26 mouse cellular contexts compared by ENCODE assay signal in the genomic region with DNA sequence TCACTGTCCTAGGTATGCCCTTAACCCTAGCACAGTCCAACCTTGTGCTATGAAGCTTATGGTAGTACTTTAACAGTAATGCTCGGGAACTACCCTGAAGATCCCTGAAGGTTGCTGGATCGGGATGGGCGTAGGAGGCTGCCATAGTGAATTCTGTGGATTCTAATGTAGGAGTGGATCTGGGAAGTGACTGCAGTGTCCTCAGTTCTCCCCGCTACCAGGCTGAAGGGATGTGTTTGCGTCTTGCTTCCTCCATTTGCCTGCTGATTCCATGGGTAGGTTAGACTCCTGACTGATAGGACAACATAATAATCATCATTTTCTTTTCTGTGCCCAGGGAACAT. TPM values are rescaled to one million over a fixed set of nuclear protein-coding genes. Genes with fewer than 3 reads are reported as not detected.
DNase-seq lines count a peak whose midpoint lies in the region; ATAC-seq and TF ChIP-seq lines count a peak whose summit lies in the region.
"Had no signal": no experiment of that assay in that cellular context is flagged by ENCODE, and none has a peak within 500 bp of the region (broad histone marks: within the 10 kb centered on the region; RNA-seq: fewer than 3 reads in every experiment).

No protein-coding gene starts in this region.

- peaks cover 37% of the 10 kb centered on the region for H3K4me1 ChIP-seq in forebrain, embryonic 10.5 days
- H3K4me1 ChIP-seq in forebrain, embryonic 11.5 days (replicated peaks; ENCODE audit: control insufficient read depth, insufficient read depth, low read length) = 0 out of 2 replicates have a peak, but pooled peaks cover 1% of the 10 kb centered on the region
- H3K4me1 ChIP-seq in limb, embryonic 13.5 days = peaks cover 59% of the 10 kb centered on the region
- H3K4me1 ChIP-seq in small intestine, adult 2 months (ENCODE audit: control insufficient read depth, insufficient read depth, insufficient read length, low read length) = peaks cover 17% of the 10 kb centered on the region; the same call in 1 of the 2 replicates

- no peak overlapping the region for H3K4me2 ChIP-seq in forebrain, embryonic 11.5 days (ENCODE audit: low read depth, low read length, severe bottlenecking)
- no peak overlapping the region for H3K4me2 ChIP-seq in limb, embryonic 13.5 days (replicated peaks)
- H3K4me2 ChIP-seq: embryonic facial prominence, embryonic 13.5 days; forebrain, embryonic 15.5 days; hindbrain, embryonic 13.5 days had no signal

- peaks cover 18% of the 10 kb centered on the region for H3K36me3 ChIP-seq in forebrain, embryonic 10.5 days (replicated peaks)
- no peaks in the 10 kb centered on the region for H3K36me3 ChIP-seq in forebrain, embryonic 11.5 days (ENCODE audit: control insufficient read depth, insufficient read depth, low read length)
- H3K36me3 ChIP-seq in limb, embryonic 13.5 days = no peaks in the 10 kb centered on the region
- no peaks in the 10 kb centered on the region for H3K36me3 ChIP-seq in small intestine, adult 2 months (ENCODE audit: control insufficient read depth, insufficient read depth, low read length)
- H3K36me3 ChIP-seq: forebrain, embryonic 15.5 days; G1E; hindbrain, embryonic 13.5 days had no signal

- H3K9ac ChIP-seq in forebrain, embryonic 11.5 days (ENCODE audit: low read length) = no peak overlapping the region
- no peak overlapping the region for H3K9ac ChIP-seq in limb, embryonic 13.5 days
- H3K9ac ChIP-seq: embryonic facial prominence, embryonic 13.5 days; forebrain, embryonic 15.5 days; hindbrain, embryonic 13.5 days had no signal

- no peak overlapping the region for H3K4me3 ChIP-seq in forebrain, embryonic 10.5 days
- H3K4me3 ChIP-seq in forebrain, embryonic 11.5 days (ENCODE audit: low read depth, low read length) = no peak overlapping the region
- no peak overlapping the region for H3K4me3 ChIP-seq in left cerebral cortex, adult 2 months
- H3K4me3 ChIP-seq in limb, embryonic 13.5 days = no peak overlapping the region
- H3K4me3 ChIP-seq in small intestine, adult 2 months (ENCODE audit: low read depth, low read length) = no peak overlapping the region
- H3K4me3 ChIP-seq: embryonic facial prominence, embryonic 13.5 days; forebrain, embryonic 15.5 days; gastrocnemius, adult 2 months; heart, embryonic 10.5 days; hindbrain, embryonic 13.5 days had no signal

- no peak for ATAC-seq in forebrain, embryonic 11.5 days (replicated peaks; ENCODE audit: low FRiP score)
- no peak for ATAC-seq in limb, embryonic 13.5 days (ENCODE audit: low FRiP score, low read depth)
- no peak for ATAC-seq in granulocyte monocyte progenitor cell, adult 5-6 weeks (replicated peaks; ENCODE audit: poor library complexity, severe bottlenecking)
- ATAC-seq: forebrain, embryonic 15.5 days; hindbrain, postnatal 0 days had no signal

- H3K9me3 ChIP-seq in forebrain, embryonic 10.5 days = 0 out of 2 replicates have a peak, but pooled peaks cover 3% of the 10 kb centered on the region
- H3K9me3 ChIP-seq in forebrain, embryonic 11.5 days (ENCODE audit: control insufficient read depth, low read length) = no peaks in the 10 kb centered on the region
- H3K9me3 ChIP-seq in limb, embryonic 13.5 days = no peaks in the 10 kb centered on the region
- H3K9me3 ChIP-seq: embryonic facial prominence, embryonic 13.5 days; forebrain, embryonic 15.5 days; G1E; heart, embryonic 10.5 days; hindbrain, embryonic 13.5 days had no signal

- TF ChIP-seq CTCF in left cerebral cortex, adult 2 months (IDR thresholded peaks at IDR 0.05) = no peak
- TF ChIP-seq CTCF in small intestine, adult 2 months (IDR thresholded peaks at IDR 0.05; ENCODE audit: extremely low read depth, insufficient read length, insufficient replicate concordance, low read depth, low read length) = no peak

- 90% methylated on average over 5 of the region's 5 CpGs for WGBS in forebrain, embryonic 10.5 days
- 96% methylated on average over 5 of the region's 5 CpGs for WGBS in forebrain, embryonic 11.5 days
- 93% methylated on average over 5 of the region's 5 CpGs for WGBS in limb, embryonic 13.5 days
- WGBS in small intestine, adult 2 months = 97% methylated on average over 5 of the region's 5 CpGs

- H3K27ac ChIP-seq in forebrain, embryonic 10.5 days = 0 out of 2 replicates have a peak overlapping the region, but pooled peaks have one; percentile 0
- H3K27ac ChIP-seq in forebrain, embryonic 11.5 days (ENCODE audit: low read depth, low read length) = no peak overlapping the region
- peak overlapping the region; percentile 44; the same call in 1 of the 2 replicates for H3K27ac ChIP-seq in left cerebral cortex, adult 2 months
- peak overlapping the region; percentile 44 for H3K27ac ChIP-seq in limb, embryonic 13.5 days
- 0 out of 2 replicates have a peak overlapping the region, but pooled peaks have one; percentile 15 for H3K27ac ChIP-seq in small intestine, adult 2 months (ENCODE audit: insufficient read depth, low read depth, low read length)
- H3K27ac ChIP-seq: embryonic facial prominence, embryonic 13.5 days; forebrain, embryonic 15.5 days; heart, embryonic 10.5 days; hindbrain, embryonic 13.5 days; hindbrain, postnatal 0 days had no signal

- intact Hi-C loops in left cerebral cortex, adult 2 months (cut with DNase I) = no loop called here

- no peak for TF ChIP-seq POLR2A in small intestine, adult 2 months (IDR thresholded peaks at IDR 0.05; ENCODE audit: low read depth, low read length)

- no peak for DNase-seq in forebrain, embryonic 10.5 days (ENCODE audit: extremely low spot score, low spot score)
- no peak for DNase-seq in forebrain, embryonic 11.5 days (ENCODE audit: low spot score)
- DNase-seq in left cerebral cortex, adult 2 months (ENCODE audit: extremely low spot score in 1 of 2, low spot score in 2 of 2) = no peak
- no peak for DNase-seq in left cerebral cortex, adult 8-10 months (ENCODE audit: low spot score in 2 of 2)
- no peak for DNase-seq in Muller cell, postnatal 12 days (ENCODE audit: inconsistent ontology term)
- DNase-seq: B cell, adult 2 months; gastrocnemius, adult 2 months; gastrocnemius, postnatal 25 days; heart, adult 18-20 months; heart, postnatal 14 days had no signal

- H3K27me3 ChIP-seq in forebrain, embryonic 10.5 days (ENCODE audit: poor library complexity, severe bottlenecking) = no peaks in the 10 kb centered on the region
- no peaks in the 10 kb centered on the region for H3K27me3 ChIP-seq in forebrain, embryonic 11.5 days (ENCODE audit: control insufficient read depth, insufficient read depth, low read length)
- H3K27me3 ChIP-seq in limb, embryonic 13.5 days = no peaks in the 10 kb centered on the region
- no peaks in the 10 kb centered on the region for H3K27me3 ChIP-seq in small intestine, adult 2 months (ENCODE audit: control insufficient read depth, insufficient read depth, low read length)
- H3K27me3 ChIP-seq: embryonic facial prominence, embryonic 13.5 days; forebrain, embryonic 15.5 days; hindbrain, embryonic 13.5 days had no signal

RNA-seq across cellular contexts. Expression of gene Flnb, which starts 14.7 kb away (rescaled TPM):
- 22.9 and 24.2 TPM in 2 replicates for polyA plus RNA-seq in forebrain, embryonic 10.5 days (2016; fragmentation: Nextera tagmentation; extraction: Ambion mirVana)
- 23.2 and 27.2 TPM in 2 replicates for polyA plus RNA-seq in forebrain, embryonic 11.5 days (2014; fragmentation: Nextera tagmentation; extraction: Ambion mirVana)
- total RNA-seq in left cerebral cortex, adult 2 months (2021) = 10 to 100 TPM; 66.0 to 68.6 TPM
- total RNA-seq in left cerebral cortex, adult 8-10 months (2022) = 10 to 100 TPM; 27.6 to 79.3 (median 41.4) TPM
- 44.2 and 45.3 TPM in 2 replicates for polyA plus RNA-seq in limb, embryonic 13.5 days (2015; fragmentation: Nextera tagmentation; extraction: Ambion mirVana)
- polyA plus RNA-seq in small intestine, adult 2 months (2012; rRNA removed) = 28.6 and 54.8 TPM in 2 replicates
- 26.3 and 30.2 TPM in 2 replicates for total RNA-seq in granulocyte monocyte progenitor cell, adult 5-6 weeks (2014; fragmentation: Nextera tagmentation)
- 18.7 and 20.8 TPM in 2 replicates for total RNA-seq in granulocyte monocyte progenitor cell, adult 5-6 weeks (2017)

RNA-seq across cellular contexts. Expression of gene Gm26661, which starts 41.0 kb away (rescaled TPM):
- polyA plus RNA-seq in forebrain, embryonic 10.5 days (2016; fragmentation: Nextera tagmentation; extraction: Ambion mirVana) = not detected in 2 replicates
- polyA plus RNA-seq in forebrain, embryonic 11.5 days (2014; fragmentation: Nextera tagmentation; extraction: Ambion mirVana) = not detected in 2 replicates
- not detected for total RNA-seq in left cerebral cortex, adult 2 months (2021)
- total RNA-seq in left cerebral cortex, adult 8-10 months (2022) = not detected
- not detected in 2 replicates for polyA plus RNA-seq in limb, embryonic 13.5 days (2015; fragmentation: Nextera tagmentation; extraction: Ambion mirVana)
- 0.61 TPM in 1 of 2 replicates, not detected in the other for polyA plus RNA-seq in small intestine, adult 2 months (2012; rRNA removed)
- not detected in 2 replicates for total RNA-seq in granulocyte monocyte progenitor cell, adult 5-6 weeks (2014; fragmentation: Nextera tagmentation)
- not detected in 2 replicates for total RNA-seq in granulocyte monocyte progenitor cell, adult 5-6 weeks (2017)
- total RNA-seq: adrenal gland, postnatal 10 days; adrenal gland, postnatal 4 days; G1E; gastrocnemius, adult 2 months; gastrocnemius, postnatal 25 days; heart, adult 18-20 months; heart, postnatal 14 days; hematopoietic stem cell, adult 5-6 weeks; hindbrain, postnatal 0 days had no signal
- polyA plus RNA-seq: brain, embryonic 14.5 days; CD4-positive, CD25-positive, alpha-beta regulatory T cell, adult 4 months; embryonic facial prominence, embryonic 13.5 days; forebrain, embryonic 15.5 days; frontal cortex, adult 2 months; G1E; heart, embryonic 10.5 days; heart, embryonic 14.5 days; hindbrain, embryonic 13.5 days had no signal
